Mouse (Mus musculus) c-Kit-negative CD71-positive TER-119-positive erythroid progenitor cells, embryonic 14.5 days (primary cell): Measurements from ENCODE around the gene Sos2.
"Not testable (repeated sequence)": the region's sequence is repeated elsewhere in the genome, so short reads cannot be mapped to it uniquely, and the experiment has no call there.

Source experiments
- DNase-seq: peaks from one replicate; pipeline ENCODE4 v3.0.0-alpha.2; 2013; ENCODE audit warnings: low read depth, low spot score

Sos2 gene

DNA sequence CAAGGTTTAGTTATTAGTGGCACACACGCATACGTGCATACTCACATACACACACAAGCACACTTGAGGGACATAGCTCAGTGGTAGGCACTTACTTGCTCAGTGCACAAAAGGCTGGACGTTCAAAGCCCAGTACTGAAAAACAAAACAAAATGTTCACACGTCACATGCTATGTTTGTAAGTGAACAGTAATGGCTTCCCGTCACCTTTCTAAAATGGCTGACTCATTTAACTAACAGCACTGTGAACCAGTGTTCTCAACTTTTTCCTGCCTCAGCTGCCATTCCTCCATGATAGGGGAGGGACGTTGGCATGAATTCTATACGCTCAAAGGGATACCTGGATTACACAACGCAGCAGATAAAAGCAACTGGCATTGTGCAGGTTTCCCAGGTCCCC is 108.4 kb downstream of the Sos2 start:
- no peak for DNase-seq

DNA sequence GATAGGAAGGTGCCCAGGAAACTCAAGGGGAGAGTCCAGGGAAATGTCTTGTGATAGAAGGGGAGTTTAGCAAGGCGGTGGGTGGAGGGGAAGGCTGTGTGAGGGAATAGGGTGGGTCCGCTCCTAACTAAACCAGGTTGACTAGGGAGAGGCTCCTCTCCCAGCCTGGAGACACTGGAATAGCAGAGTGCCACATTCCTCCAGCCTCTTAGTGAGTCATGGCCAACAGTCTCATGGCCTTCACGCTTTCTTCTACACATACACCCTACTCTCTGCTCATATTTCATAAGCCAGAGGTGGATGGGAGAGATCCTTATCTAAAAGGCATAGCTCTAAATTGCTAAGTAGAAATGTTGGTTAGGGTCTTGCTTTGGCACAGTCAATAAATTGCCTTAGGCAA is 111.7 kb downstream of the Sos2 start:
- DNase-seq = no peak

- DNase-seq = no peak
Measured at GRCm38 (mm10) chr12:69568266-69568665, 113.4 kb downstream of the Sos2 start.

- not testable (repeated sequence) for DNase-seq
Measured at GRCm38 (mm10) chr12:69561006-69561405, 120.6 kb downstream of the Sos2 start.

DNA sequence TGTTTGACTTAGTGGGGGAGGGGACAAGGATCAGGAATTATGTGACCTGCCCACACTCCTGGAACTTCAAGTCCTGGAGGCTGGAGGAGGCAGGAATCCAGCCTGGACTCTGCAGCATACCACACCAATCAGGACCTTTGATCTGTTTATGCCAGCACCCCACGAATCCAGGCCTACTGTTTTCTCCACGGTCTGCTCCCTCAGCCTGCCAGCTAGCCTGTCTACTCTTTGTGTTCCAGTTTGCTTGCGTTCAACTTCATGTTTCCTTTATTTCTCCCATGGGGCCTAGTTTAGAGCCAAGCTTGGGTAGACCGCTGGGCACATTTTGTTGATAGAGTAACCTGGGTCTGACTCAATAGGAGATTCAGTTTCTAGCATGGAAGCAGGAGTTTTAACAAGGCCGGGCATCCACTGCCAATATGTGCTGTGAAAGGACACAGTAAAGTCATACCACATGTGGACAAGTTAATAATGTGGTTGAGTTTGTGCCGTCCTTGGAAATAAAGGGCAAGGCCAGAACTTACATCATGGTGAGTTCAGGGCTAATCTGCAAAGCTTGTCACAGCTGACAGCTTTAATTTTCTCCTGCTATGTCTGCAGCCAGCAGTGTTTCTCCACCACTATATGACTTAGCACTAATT is 125.3 kb downstream of the Sos2 start:
- DNase-seq = no peak

DNA sequence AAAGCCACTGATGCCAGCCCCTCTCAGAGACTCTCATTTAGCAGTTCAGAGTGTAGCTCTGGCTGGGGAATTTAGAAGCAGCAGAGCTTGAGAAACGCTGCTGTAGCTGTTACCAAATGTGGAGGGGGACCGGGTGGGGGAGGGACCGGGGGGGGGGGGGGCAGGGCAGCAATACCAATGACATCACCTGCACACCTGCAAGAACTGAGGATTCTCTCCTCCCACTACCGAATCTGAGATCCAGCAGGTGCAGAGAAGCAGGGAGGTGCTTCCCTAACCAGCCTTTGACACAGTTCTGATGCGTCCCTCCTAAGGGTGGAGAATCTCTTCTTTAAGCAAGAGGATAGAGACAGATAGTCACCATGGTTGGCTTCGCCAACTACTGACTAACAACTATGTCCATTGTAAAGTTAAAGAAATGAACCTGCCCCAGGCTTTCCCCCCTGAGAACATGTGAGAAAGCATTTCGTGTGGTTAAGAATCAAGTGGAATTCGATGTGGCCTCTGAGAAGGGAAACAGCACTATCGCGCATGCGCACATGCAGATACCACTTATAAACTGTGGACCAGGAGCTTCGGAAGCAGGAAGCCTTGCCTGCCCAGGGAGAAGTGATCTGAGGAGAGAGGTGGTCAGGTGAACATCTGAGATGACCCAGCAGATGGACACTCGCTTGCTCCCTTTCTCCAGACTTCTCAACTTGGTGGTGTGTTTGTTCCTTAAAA is 136.0 kb downstream of the Sos2 start:
- no peak for DNase-seq

DNA sequence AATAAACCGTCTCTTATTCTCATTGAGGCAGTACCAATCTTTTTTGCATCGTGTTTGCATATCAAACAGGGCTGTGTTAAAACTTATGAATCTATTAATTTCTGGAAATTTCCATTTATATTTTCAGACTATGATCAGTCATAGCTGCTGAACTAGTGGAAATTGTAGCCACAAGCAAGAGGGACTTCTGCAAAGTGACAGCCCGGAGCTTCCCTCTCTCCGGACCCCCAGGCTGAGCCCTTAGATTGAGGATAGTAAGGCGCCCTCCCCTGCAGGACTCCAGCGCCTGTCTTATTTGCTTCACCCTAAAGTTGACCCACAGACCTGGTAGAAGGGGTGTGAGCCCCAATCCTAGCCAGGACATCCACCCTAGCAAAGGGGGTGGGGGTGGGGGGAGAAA is 136.7 kb downstream of the Sos2 start:
- no peak for DNase-seq

- DNase-seq = no peak
Measured at GRCm38 (mm10) chr12:69544562-69544961, 137.1 kb downstream of the Sos2 start.

- DNase-seq = no peak
Measured at GRCm38 (mm10) chr12:69542376-69542775, 139.3 kb downstream of the Sos2 start.

DNA sequence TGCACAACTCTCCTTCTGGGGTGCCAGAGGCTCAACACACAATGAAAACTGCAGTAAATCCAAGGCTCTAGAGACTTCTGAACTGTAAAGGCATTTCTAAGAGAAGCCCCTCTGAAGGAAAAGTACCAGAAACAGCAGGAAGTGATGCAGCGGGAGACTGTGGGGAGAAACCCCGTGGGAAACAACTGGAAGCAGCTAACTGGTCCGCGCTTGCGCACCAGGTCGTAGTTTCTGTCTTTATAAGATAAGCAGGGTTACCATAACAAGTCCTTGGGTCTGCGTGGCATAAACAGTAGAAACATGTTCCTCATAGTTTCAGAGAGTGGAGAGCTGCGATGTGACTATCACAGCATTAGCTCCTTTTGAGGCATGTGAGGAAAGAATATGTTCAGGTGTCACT is 140.0 kb downstream of the Sos2 start:
- DNase-seq = no peak

- DNase-seq = no peak
Measured at GRCm38 (mm10) chr12:69539353-69539752, 142.3 kb downstream of the Sos2 start.

DNA sequence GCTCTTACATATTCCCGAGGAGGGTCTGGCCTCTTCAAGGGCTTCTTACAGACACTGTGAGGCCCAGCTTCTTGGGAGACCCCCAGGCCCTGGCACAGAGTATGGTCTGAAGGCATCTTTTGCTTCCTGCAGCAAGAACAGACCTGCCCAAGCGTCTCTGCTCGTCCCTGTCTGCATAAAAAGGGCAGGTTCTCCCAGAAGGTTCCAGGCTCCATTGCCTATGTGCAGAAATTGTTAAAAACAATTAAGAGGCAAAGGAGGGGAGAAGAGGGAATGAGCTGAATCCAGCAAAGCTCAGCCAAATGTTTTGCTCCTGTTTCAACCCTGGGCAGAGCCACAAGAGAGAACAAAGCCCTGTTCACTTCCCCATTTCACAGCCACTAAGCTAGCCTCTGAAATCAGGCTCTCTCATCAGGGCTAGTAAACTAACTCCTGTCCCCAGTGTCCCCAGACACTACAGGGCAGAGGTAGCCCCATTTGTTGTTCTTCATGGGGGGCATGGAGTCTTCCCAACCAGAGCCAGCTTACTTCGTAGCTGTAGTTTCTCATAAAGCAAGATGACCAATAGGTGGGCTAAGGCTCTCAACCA is 143.2 kb downstream of the Sos2 start:
- no peak for DNase-seq

DNA sequence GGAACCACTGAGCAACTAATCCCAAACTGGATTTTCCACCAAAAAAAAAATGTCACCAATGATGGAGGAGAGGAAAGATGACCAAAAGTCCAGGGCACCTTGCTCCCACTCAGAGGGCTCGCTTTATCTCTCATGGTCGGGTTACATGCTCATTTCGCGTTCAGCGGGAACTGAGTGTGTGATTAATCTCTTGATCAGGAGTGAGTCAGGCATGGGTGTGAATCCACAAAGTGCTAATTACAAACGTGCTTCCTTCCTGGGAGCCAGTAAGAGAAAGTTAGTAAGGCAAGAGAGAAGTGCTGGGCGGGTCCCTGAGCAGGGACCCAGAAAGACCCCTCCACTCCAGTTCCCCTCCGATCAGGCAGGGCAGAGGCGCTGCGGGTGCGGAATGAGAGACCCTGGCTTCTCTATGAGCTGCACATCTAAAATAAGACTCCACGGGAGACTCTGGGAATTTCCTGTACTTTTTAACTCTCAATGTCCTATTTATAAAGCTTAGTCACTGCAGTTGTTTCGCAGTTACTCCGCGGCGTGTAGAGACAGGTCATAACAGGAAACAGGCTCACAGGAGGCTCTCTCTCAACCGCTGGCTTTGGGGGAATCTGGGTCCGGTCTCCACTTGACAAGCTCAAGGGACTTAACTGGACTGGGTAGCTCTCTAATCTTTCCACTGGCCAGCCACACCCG is 143.8 kb downstream of the Sos2 start:
- no peak for DNase-seq

DNA sequence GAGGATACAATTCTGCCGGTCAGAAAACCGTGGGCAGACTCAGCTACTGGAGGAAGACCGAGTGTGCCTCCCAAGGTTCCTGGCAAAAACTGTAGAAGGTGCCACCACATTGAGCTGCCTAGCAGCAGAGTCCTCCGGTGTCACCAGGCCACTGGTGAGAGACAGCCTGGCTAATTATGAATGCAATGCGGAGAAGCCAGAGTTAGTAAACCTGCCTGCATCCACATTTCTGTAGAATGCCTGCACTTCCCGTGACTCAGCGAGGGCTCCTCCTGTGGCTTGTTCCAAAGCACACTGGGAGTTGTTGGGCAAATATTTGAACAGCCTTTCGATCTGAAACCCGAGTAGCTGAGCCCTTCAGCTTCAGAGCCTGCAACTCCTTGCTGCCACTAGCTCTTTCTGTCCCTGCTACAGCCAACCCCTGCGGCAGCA is 144.4 kb downstream of the Sos2 start:
- no peak for DNase-seq

DNA sequence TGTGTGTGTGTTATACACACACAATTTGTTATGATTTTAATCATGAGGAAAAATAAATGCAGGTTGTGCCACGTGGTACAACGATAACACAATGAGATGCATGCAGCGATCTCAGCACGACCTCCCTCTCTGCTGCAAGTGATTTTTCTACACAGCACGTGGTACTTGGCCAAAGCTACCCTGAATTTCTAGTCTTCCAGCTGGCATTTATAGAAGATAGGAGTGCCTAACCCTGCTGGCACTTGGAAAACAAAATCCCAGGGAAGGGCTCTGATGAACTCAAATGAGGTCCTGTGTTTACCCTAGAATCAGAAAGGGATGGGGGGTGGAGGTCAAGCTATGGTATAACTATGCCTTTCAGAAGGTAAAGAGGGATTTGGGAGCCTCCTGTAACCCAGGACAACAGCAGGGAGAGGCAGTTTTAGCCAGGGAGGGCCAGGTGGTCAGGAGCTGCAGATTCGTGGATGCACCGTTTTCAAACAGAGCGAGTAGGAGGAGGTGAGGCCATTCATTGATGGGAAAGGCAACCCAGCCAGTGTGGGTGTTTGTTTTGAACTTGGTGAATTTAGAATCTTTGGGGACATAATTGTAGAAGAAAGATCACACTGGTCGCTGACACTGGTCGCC is 144.9 kb downstream of the Sos2 start:
- no peak for DNase-seq
